Mouse (Mus musculus) layer of hippocampus, adult 18-20 months (tissue): ENCODE measurements around the gene Slc2a10. TPM values are rescaled to one million over a fixed set of nuclear protein-coding genes. Genes with fewer than 3 reads are reported as not detected.
"Not testable (repeated sequence)": the region's sequence is repeated elsewhere in the genome, so short reads cannot be mapped to it uniquely, and the experiment has no call there.

Experiments used
- DNase-seq, 2 experiments: peaks; one replicate each; pipeline ENCODE4 v3.0.0; 2022; ENCODE audit warnings: low spot score in 2 of 2
- total RNA-seq, 2 experiments: library from RNA; stranded (reverse); gene quantifications; 2 replicates each; pipeline ENCODE4 v1.2.3; 2021

Gene Slc2a10
- total RNA-seq, 2 experiments from 2014 or later, result 0.99 to 1.5 TPM

GRCm38 (mm10) chr2:165497706-165498275, 5.8 kb upstream of the Slc2a10 start:
- no peak for DNase-seq

GRCm38 (mm10) chr2:165498816-165499215, 4.8 kb upstream of the Slc2a10 start:
- no peak for DNase-seq

- DNase-seq, result no peak
Observed at GRCm38 (mm10) chr2:165509686-165510085, 6.1 kb downstream of the Slc2a10 start.

- no peak for DNase-seq
Observed at GRCm38 (mm10) chr2:165510466-165510865, 6.9 kb downstream of the Slc2a10 start.

- not testable (repeated sequence) for DNase-seq
Observed at GRCm38 (mm10) chr2:165510914-165511458, 7.4 kb downstream of the Slc2a10 start.

GRCm38 (mm10) chr2:165511530-165511929, 7.9 kb downstream of the Slc2a10 start:
- DNase-seq, result not testable (repeated sequence)

- DNase-seq, result no peak
Observed at GRCm38 (mm10) chr2:165512426-165512825, 8.8 kb downstream of the Slc2a10 start.

- DNase-seq, result no peak
Observed at GRCm38 (mm10) chr2:165512870-165513600, 9.4 kb downstream of the Slc2a10 start.

GRCm38 (mm10) chr2:165515178-165515728, 11.7 kb downstream of the Slc2a10 start:
- DNase-seq, result no peak

- no peak for DNase-seq
Observed at GRCm38 (mm10) chr2:165525609-165526008, 22.0 kb downstream of the Slc2a10 start.

- peak; percentile 19 to 63 for DNase-seq
Observed at GRCm38 (mm10) chr2:165529106-165529505, 25.5 kb downstream of the Slc2a10 start.

GRCm38 (mm10) chr2:165533789-165534188, 30.2 kb downstream of the Slc2a10 start:
- no peak for DNase-seq

- no peak for DNase-seq
Observed at GRCm38 (mm10) chr2:165540975-165541374, 37.4 kb downstream of the Slc2a10 start.

- DNase-seq, result peak in 1 of 2 experiments; percentile 69
Observed at GRCm38 (mm10) chr2:165542939-165543669, 39.5 kb downstream of the Slc2a10 start.

- no peak for DNase-seq
Observed at GRCm38 (mm10) chr2:165543670-165544016, 40.1 kb downstream of the Slc2a10 start.

- DNase-seq, result no peak
Observed at GRCm38 (mm10) chr2:165545687-165546086, 42.1 kb downstream of the Slc2a10 start.

GRCm38 (mm10) chr2:165546341-165546740, 42.8 kb downstream of the Slc2a10 start:
- no peak for DNase-seq

- DNase-seq, result peak in 1 of 2 experiments; percentile 50
Observed at GRCm38 (mm10) chr2:165547410-165547809, 43.8 kb downstream of the Slc2a10 start.

- DNase-seq, result peak in 1 of 2 experiments; percentile 34
Observed at GRCm38 (mm10) chr2:165548627-165549026, 45.0 kb downstream of the Slc2a10 start.

- DNase-seq, result not testable (repeated sequence)
Observed at GRCm38 (mm10) chr2:165550410-165550809, 46.8 kb downstream of the Slc2a10 start.

GRCm38 (mm10) chr2:165554066-165554465, 50.5 kb downstream of the Slc2a10 start:
- DNase-seq, result no peak
